Mouse (Mus musculus) hindbrain, embryonic 13.5 days (tissue): Measurements from ENCODE around the gene Mettl7a1. TPM values are rescaled to one million over a fixed set of nuclear protein-coding genes. Genes with fewer than 3 reads are reported as not detected.
A peak's percentile ranks its signal among the peaks of the same experiment; 100 is the strongest.
"Not testable (repeated sequence)": the region's sequence is repeated elsewhere in the genome, so short reads cannot be mapped to it uniquely, and the experiment has no call there.

ENCODE experiments used
- ATAC-seq: fragments of 200-750 bp; cut with Nextera tagmentation; 2 replicates; pipeline ENCODE4 v1.8.0; 2017; ENCODE audit warnings: moderate TSS enrichment; ENCODE audit not compliant: low FRiP score
- H3K27ac ChIP-seq: fragments of 300-500 bp; sonication (generic); 2 replicates; pipeline ENCODE4 v1.5.1; 2015; ENCODE audit warnings: inconsistent platforms, mild to moderate bottlenecking, moderate library complexity
- H3K27me3 ChIP-seq: fragments of 300-500 bp; sonication (generic); 2 replicates; pipeline ENCODE4 v1.6.1; 2015; ENCODE audit warnings: mild to moderate bottlenecking, inconsistent platforms
- H3K36me3 ChIP-seq: fragments of 300-500 bp; sonication (generic); 2 replicates; pipeline ENCODE4 v1.6.1; 2015; ENCODE audit warnings: mild to moderate bottlenecking, inconsistent platforms
- H3K4me1 ChIP-seq: fragments of 300-500 bp; sonication (generic); replicated peaks from 2 replicates; pipeline ENCODE4 v1.6.1; 2015; ENCODE audit warnings: inconsistent platforms
- H3K4me2 ChIP-seq: fragments of 300-500 bp; sonication (generic); 2 replicates; pipeline ENCODE4 v1.6.1; 2015; ENCODE audit warnings: inconsistent platforms, mild to moderate bottlenecking, moderate library complexity
- H3K4me3 ChIP-seq: fragments of 300-500 bp; sonication (generic); 2 replicates; pipeline ENCODE4 v1.5.1; 2015; ENCODE audit warnings: mild to moderate bottlenecking, inconsistent platforms
- H3K9ac ChIP-seq: fragments of 300-500 bp; sonication (generic); 2 replicates; pipeline ENCODE4 v1.6.1; 2015; ENCODE audit warnings: mild to moderate bottlenecking, inconsistent platforms
- H3K9me3 ChIP-seq: fragments of 300-500 bp; sonication (generic); 2 replicates; pipeline ENCODE4 v1.6.1; 2016; ENCODE audit warnings: inconsistent platforms
- WGBS: fragments of 180-500 bp; shearing (Covaris S2); methylation state at CpG from one replicate; pipeline ENCODE4 v1.1.7; 2015; 5-methylcytosine and 5-hydroxymethylcytosine counted together
- polyA plus RNA-seq: library from polyadenylated mRNA; unstranded; fragments of >200 nt; fragmentation: Nextera tagmentation; extraction: Ambion mirVana; gene quantifications from 2 replicates; pipeline ENCODE4 v1.2.1, GENCODE M21; 2015

Mettl7a1 gene
- polyA plus RNA-seq, 1 experiment from 2014 or later: 4.3 TPM

- H3K4me2 ChIP-seq: no peak overlapping the region
- 84% methylated on average over 2 of the region's 2 CpGs for WGBS
Measured at GRCm38 (mm10) chr15:100306201-100306600, 2.3 kb downstream of the Mettl7a1 start.

GRCm38 (mm10) chr15:100307438-100308096 is 3.6 kb downstream of the Mettl7a1 start:
- H3K4me1 ChIP-seq: peaks cover 18% of the 10 kb centered on the region
- H3K27ac ChIP-seq, ATAC-seq: not testable (repeated sequence)

More at GRCm38 (mm10) chr15:100306201-100306600, 2.3 kb downstream of the Mettl7a1 start:
- Histone ChIP-seq H3K4me1 (peaks cover 18% of the 10 kb centered on the region), H3K9ac (no peak overlapping the region), H3K4me3 (no peak overlapping the region), H3K27me3 (no peaks in the 10 kb centered on the region), H3K9me3 (no peaks in the 10 kb centered on the region), H3K36me3 (no peaks in the 10 kb centered on the region), H3K27ac (no peak overlapping the region)
- ATAC-seq: no peak

DNA sequence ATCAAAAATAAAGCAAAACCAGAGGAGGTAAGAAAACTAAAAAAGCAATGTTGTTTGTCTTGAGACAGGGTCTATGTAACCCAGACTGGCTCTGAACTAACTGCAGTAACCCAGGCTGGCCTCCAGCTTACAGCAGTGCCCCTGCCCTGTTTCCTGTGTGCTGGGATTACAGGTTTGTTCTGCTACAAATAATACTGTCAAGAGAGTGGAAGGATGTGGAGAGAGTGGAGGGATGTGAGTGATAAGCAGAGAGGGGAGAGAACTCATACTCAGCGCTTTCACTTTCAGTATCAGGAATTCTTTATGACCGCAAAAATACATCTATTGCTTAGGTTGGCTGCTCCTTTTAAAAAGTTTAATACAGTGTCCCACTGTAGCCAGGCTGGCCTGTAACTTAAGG is 8.4 kb downstream of the Mettl7a1 start:
- no peaks in the 10 kb centered on the region for H3K9me3 ChIP-seq
- no peak for ATAC-seq
- H3K4me2 ChIP-seq: no peak overlapping the region
- no peak overlapping the region for H3K27ac ChIP-seq
- peaks cover 9% of the 10 kb centered on the region for H3K36me3 ChIP-seq
- H3K9ac ChIP-seq: no peak overlapping the region
- no peaks in the 10 kb centered on the region for H3K27me3 ChIP-seq
- WGBS: 92% methylated on average over 2 of the region's 2 CpGs
- H3K4me3 ChIP-seq: no peak overlapping the region
- H3K4me1 ChIP-seq: 0 out of 2 replicates have a peak, but pooled peaks cover 4% of the 10 kb centered on the region

More at GRCm38 (mm10) chr15:100307438-100308096, 3.6 kb downstream of the Mettl7a1 start:
- not testable (repeated sequence) for H3K9ac ChIP-seq, H3K4me2 ChIP-seq, H3K9me3 ChIP-seq, H3K27me3 ChIP-seq, H3K36me3 ChIP-seq, H3K4me3 ChIP-seq
- 46% methylated on average over 8 of the region's 11 CpGs for WGBS

DNA sequence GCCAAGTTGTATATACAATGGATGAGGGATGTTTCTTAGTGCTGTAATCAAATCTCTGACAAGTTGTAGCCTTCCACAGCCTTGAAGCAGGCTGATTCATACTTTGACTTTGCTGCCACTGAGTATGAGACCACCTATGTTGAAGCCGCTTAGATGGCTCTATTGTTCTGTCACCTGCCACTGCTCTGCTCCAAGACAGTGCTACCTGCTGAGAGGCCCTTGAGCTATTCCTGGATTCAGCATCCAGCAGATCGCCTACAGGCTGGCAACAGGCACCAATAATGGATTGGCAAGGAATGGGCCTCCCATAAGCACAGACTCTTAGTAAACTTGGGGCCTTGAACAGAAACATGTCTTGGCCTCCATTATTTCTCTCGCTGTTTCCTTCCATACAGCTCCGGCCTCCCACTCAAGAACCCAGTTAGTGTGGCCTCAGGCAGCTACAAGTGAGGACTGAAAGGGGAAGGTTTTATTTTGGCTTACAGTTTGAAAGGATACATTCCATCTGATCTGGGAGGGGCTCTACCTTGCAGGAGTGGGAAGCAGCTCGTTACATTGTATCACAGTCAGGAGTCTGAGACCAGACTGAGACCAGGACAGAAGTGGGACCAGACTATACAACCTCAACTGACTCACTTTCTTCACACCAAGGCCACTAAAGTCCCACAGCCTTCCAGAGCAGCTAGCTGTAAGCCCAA is 10.7 kb downstream of the Mettl7a1 start:
- Histone ChIP-seq H3K9ac (no peak overlapping the region), H3K4me2 (no peak overlapping the region), H3K27ac (no peak overlapping the region), H3K36me3 (peaks cover 9% of the 10 kb centered on the region), H3K4me3 (no peak overlapping the region), H3K27me3 (no peaks in the 10 kb centered on the region), H3K4me1 (no peaks in the 10 kb centered on the region), H3K9me3 (no peaks in the 10 kb centered on the region)
- no peak for ATAC-seq
- whole genome bisulfite sequencing: 93% methylated on average over 5 of the region's 5 CpGs

DNA sequence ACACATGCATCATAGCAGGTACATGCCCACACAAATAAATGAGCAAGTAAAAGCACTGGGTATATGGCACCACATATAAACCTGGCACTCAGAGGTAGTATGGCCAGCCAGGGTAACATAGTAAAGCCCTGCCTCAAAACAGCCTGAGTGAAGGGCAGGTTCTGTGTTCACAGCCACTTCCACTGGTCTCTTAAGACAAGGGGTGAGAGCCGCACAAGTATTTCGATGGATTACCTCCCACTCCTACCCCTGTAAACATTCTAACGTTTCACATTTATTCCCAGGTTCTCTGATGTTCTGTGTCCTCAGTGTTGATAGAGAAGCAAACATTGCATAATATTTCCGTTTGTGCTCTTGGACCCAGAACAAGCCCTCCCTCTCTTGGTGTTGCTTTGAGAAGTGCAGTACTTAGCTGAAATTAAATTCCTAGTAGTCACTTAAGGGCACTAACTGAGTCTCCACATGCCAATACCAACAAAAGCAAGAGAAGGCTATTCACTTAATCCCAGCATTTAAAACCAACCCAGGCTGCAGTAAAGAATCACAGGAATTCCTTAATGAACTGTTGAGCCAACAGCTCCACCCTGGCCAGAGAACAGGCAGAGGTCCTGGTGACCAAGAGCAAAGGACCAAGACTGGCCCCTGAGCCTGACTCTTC is 14.2 kb downstream of the Mettl7a1 start:
- H3K36me3 ChIP-seq, ATAC-seq, H3K4me3 ChIP-seq, H3K27me3 ChIP-seq, H3K27ac ChIP-seq, H3K9me3 ChIP-seq, H3K4me2 ChIP-seq, H3K9ac ChIP-seq, H3K4me1 ChIP-seq: not testable (repeated sequence)
- WGBS: 87% methylated on average over 4 of the region's 4 CpGs

DNA sequence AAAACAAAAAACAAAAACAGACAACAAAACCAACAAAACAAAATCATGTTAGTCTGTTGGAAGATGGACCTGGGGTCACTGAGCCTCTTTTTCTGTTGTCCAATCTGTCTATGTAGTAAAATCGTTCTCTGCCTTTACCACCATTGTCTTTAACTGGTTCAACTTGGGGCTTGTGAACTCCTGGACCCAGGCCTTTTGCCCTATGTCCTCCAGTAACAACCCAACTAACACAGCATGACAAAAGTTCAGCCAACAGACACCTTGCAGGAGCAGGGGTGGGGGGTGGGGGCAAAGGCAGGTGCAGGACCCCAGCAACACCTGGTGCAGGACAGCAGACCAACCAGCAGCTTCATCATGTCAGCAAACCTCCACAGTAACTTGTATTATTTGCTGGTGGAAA is 15.9 kb downstream of the Mettl7a1 start:
- no peak overlapping the region for H3K4me3 ChIP-seq
- H3K9ac ChIP-seq: no peak overlapping the region
- H3K27ac ChIP-seq: no peak overlapping the region
- H3K36me3 ChIP-seq: 0 out of 2 replicates have a peak, but pooled peaks cover under 1% of the 10 kb centered on the region
- ATAC-seq: no peak
- no peak overlapping the region for H3K4me2 ChIP-seq
- H3K27me3 ChIP-seq: no peaks in the 10 kb centered on the region
- no peaks in the 10 kb centered on the region for H3K9me3 ChIP-seq
- 79% methylated on average over 1 of the region's 1 CpGs for WGBS
- H3K4me1 ChIP-seq: no peaks in the 10 kb centered on the region

GRCm38 (mm10) chr15:100320295-100320905 is 16.5 kb downstream of the Mettl7a1 start:
- Histone ChIP-seq H3K4me1 (no peaks in the 10 kb centered on the region), H3K27me3 (no peaks in the 10 kb centered on the region), H3K4me3 (no peak overlapping the region), H3K9me3 (no peaks in the 10 kb centered on the region), H3K9ac (no peak overlapping the region), H3K4me2 (no peak overlapping the region), H3K36me3 (no peaks in the 10 kb centered on the region), H3K27ac (no peak overlapping the region)
- no peak for ATAC-seq
- 84% methylated on average over 9 of the region's 9 CpGs for WGBS

DNA sequence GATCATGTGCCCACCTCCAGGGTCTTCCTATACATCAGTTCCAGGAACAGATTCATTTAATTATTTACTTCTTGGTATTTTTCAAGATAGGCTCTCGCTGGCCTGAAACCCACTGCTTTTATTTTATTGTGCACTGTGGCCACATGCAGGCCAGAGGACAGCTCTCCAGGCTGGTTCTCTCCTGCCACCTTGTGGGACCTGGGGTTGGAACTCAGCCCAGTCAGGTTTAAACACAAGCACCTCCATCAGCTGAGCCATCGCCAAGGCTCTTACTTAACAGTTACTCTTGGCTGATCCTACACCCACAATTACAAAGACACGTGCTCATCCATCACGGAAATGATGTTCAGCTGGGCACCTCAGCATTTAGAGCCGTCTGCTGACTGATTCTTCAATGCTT is 17.2 kb downstream of the Mettl7a1 start:
- 54% methylated on average over 5 of the region's 5 CpGs for WGBS
- Histone ChIP-seq H3K4me1 (no peaks in the 10 kb centered on the region), H3K9me3 (no peaks in the 10 kb centered on the region), H3K27me3 (no peaks in the 10 kb centered on the region), H3K27ac (no peak overlapping the region), H3K36me3 (no peaks in the 10 kb centered on the region), H3K9ac (no peak overlapping the region), H3K4me3 (no peak overlapping the region), H3K4me2 (no peak overlapping the region)
- ATAC-seq: no peak

DNA sequence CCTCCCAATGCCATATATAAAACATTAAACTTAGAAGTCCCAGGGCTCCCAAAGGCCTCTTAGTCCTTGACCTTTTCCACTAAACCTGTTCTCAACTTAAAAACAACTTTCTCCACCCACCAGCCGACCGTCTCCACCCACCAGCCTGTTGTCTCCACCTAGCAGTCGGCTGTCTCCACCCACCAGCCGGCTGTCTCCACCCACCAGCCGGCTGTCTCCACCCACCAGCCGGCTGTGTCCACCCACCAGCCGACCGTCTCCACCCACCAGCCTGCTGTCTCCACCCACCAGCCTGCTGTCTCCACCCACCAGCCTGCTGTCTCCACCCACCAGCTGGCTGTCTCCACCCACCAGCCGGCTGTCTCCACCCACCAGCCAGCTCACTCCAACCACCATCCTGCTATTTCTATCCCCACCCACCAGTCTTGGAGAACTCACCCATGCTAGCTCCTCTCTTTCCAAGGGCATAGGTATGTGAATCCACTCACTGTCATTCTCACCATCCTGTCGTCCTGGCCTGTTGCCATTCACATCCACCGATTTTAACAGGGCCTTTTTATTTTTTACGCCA is 20.2 kb downstream of the Mettl7a1 start:
- 79% methylated on average over 12 of the region's 12 CpGs for WGBS
- H3K4me2 ChIP-seq: no peak overlapping the region
- no peaks in the 10 kb centered on the region for H3K36me3 ChIP-seq
- H3K9me3 ChIP-seq: no peaks in the 10 kb centered on the region
- H3K4me1 ChIP-seq: 0 out of 2 replicates have a peak, but pooled peaks cover 3% of the 10 kb centered on the region
- no peak overlapping the region for H3K27ac ChIP-seq
- H3K27me3 ChIP-seq: no peaks in the 10 kb centered on the region
- no peak overlapping the region for H3K9ac ChIP-seq
- H3K4me3 ChIP-seq: no peak overlapping the region
- no peak for ATAC-seq

GRCm38 (mm10) chr15:100325235-100325634 is 21.3 kb downstream of the Mettl7a1 start:
- H3K27ac ChIP-seq: no peak overlapping the region
- no peaks in the 10 kb centered on the region for H3K36me3 ChIP-seq
- H3K4me3 ChIP-seq: no peak overlapping the region
- no peak overlapping the region for H3K4me2 ChIP-seq
- 0 out of 2 replicates have a peak, but pooled peaks cover 3% of the 10 kb centered on the region for H3K4me1 ChIP-seq
- ATAC-seq: no peak
- H3K9ac ChIP-seq: no peak overlapping the region
- WGBS: 91% methylated on average over 3 of the region's 3 CpGs
- no peaks in the 10 kb centered on the region for H3K9me3 ChIP-seq
- H3K27me3 ChIP-seq: no peaks in the 10 kb centered on the region

GRCm38 (mm10) chr15:100328089-100328488 is 24.1 kb downstream of the Mettl7a1 start:
- not testable (repeated sequence) for H3K4me2 ChIP-seq, H3K4me1 ChIP-seq
- 61% methylated on average over 4 of the region's 4 CpGs for WGBS

GRCm38 (mm10) chr15:100329336-100329735 is 25.4 kb downstream of the Mettl7a1 start:
- H3K9me3 ChIP-seq, H3K9ac ChIP-seq, H3K36me3 ChIP-seq, H3K4me3 ChIP-seq, H3K4me2 ChIP-seq, H3K27me3 ChIP-seq, H3K4me1 ChIP-seq, ATAC-seq: not testable (repeated sequence)
- 0 out of 2 replicates have a peak overlapping the region, but pooled peaks have one; percentile 8 for H3K27ac ChIP-seq
- WGBS: 44% methylated on average over 10 of the region's 10 CpGs

More at GRCm38 (mm10) chr15:100328089-100328488, 24.1 kb downstream of the Mettl7a1 start:
- H3K9me3 ChIP-seq, H3K4me3 ChIP-seq, ATAC-seq, H3K36me3 ChIP-seq, H3K9ac ChIP-seq, H3K27me3 ChIP-seq, H3K27ac ChIP-seq: not testable (repeated sequence)
